Mouse (Mus musculus) brown adipose tissue, adult 24 weeks (tissue): Measurements from ENCODE around the gene Sirt4. TPM values are rescaled to one million over a fixed set of nuclear protein-coding genes. Genes with fewer than 3 reads are reported as not detected.
A peak's percentile ranks its signal among the peaks of the same experiment; 100 is the strongest.
"Not testable (repeated sequence)": the region's sequence is repeated elsewhere in the genome, so short reads cannot be mapped to it uniquely, and the experiment has no call there.

Experiments used
- H3K27ac ChIP-seq: fragments of 200-500 bp; replicated peaks from 2 replicates; pipeline ENCODE4 v1.5.1; 2012; ENCODE audit warnings: low read depth, mild to moderate bottlenecking, low read length
- H3K4me1 ChIP-seq: fragments of 200-500 bp; 2 replicates; pipeline ENCODE4 v1.6.1; 2012; ENCODE audit warnings: low read length, mixed read lengths; ENCODE audit not compliant: control insufficient read depth, insufficient read depth, insufficient read length
- H3K4me3 ChIP-seq: fragments of 200-500 bp; 2 replicates; pipeline ENCODE4 v1.5.1; 2012; ENCODE audit warnings: low read depth, mild to moderate bottlenecking, low read length, moderate library complexity; ENCODE audit not compliant: insufficient read depth
- polyA plus RNA-seq: library from polyadenylated mRNA; stranded (reverse); fragments of >200 nt; gene quantifications from 2 replicates; pipeline ENCODE4 v1.2.4, GENCODE M21; 2012; ENCODE audit not compliant: missing spikeins, insufficient read depth, insufficient read length

Gene Sirt4
- polyA plus RNA-seq, 1 experiment, result 11.4 TPM

- Histone ChIP-seq H3K4me1 (no peaks in the 10 kb centered on the region), H3K27ac (no peak overlapping the region), H3K4me3 (no peak overlapping the region)
Observed at GRCm38 (mm10) chr5:115444130-115444529, 40.4 kb downstream of the Sirt4 start.

GRCm38 (mm10) chr5:115442663-115443062 lies 41.9 kb downstream of the Sirt4 start:
- not testable (repeated sequence) for H3K4me3 ChIP-seq, H3K4me1 ChIP-seq, H3K27ac ChIP-seq

- Histone ChIP-seq H3K27ac (no peak overlapping the region), H3K4me1 (no peaks in the 10 kb centered on the region), H3K4me3 (no peak overlapping the region)
Observed at GRCm38 (mm10) chr5:115441205-115441849, 43.2 kb downstream of the Sirt4 start.

DNA sequence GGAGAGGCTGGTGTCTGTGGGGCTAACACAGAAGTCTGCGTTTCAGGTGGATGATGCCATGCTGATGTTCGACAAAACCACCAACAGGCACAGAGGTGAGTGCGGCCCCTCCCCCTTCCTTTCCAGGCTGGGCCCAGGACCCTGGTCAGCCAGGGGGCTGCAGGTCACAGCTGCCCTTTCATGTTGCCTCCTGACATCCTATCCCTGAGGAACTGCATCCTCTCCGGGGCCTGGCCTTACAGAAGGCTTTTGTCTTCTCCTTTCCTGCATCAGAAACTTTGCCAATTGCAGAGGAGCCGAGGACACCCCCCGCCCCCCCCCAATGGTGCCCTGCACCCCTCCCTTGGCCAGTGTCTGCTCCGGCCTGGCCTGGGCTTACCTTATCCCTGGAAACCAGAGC lies 45.9 kb downstream of the Sirt4 start:
- Histone ChIP-seq H3K27ac (no peak overlapping the region), H3K4me1 (no peaks in the 10 kb centered on the region), H3K4me3 (no peak overlapping the region)

DNA sequence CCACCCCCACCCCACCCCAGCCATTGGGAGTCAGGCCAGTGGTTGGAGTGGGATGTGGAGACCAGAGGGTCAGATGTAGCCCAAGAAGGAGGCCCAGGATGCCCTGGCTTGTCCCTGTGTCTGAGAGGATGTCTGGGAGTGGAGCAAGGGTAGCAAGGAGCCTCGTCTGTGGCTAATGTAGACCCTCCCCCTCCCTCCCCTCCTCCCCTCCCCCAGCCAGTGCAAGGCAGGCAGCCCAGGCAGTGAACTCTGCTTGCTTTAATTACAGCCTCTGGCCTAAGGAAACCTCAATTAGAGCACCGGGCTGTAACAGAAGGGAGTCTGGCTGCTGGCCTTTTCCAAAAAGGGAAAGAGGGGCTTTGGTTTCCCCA lies 46.6 kb downstream of the Sirt4 start:
- Histone ChIP-seq H3K27ac (no peak overlapping the region), H3K4me1 (no peaks in the 10 kb centered on the region), H3K4me3 (no peak overlapping the region)

GRCm38 (mm10) chr5:115437242-115437944 lies 47.1 kb downstream of the Sirt4 start:
- H3K4me1 ChIP-seq, result no peaks in the 10 kb centered on the region
- no peak overlapping the region for H3K27ac ChIP-seq

GRCm38 (mm10) chr5:115436421-115437124 lies 48.0 kb downstream of the Sirt4 start:
- H3K4me1 ChIP-seq, result no peaks in the 10 kb centered on the region
- H3K4me3 ChIP-seq, result peak overlapping the region; percentile 28; the same call in 1 of the 2 replicates
- no peak overlapping the region for H3K27ac ChIP-seq

More at GRCm38 (mm10) chr5:115437242-115437944, 47.1 kb downstream of the Sirt4 start:
- H3K4me3 ChIP-seq, result no peak overlapping the region

- Histone ChIP-seq H3K27ac (no peak overlapping the region), H3K4me1 (no peaks in the 10 kb centered on the region), H3K4me3 (peak overlapping the region; percentile 28; the same call in 1 of the 2 replicates)
Observed at GRCm38 (mm10) chr5:115435755-115436379, 48.7 kb downstream of the Sirt4 start.

DNA sequence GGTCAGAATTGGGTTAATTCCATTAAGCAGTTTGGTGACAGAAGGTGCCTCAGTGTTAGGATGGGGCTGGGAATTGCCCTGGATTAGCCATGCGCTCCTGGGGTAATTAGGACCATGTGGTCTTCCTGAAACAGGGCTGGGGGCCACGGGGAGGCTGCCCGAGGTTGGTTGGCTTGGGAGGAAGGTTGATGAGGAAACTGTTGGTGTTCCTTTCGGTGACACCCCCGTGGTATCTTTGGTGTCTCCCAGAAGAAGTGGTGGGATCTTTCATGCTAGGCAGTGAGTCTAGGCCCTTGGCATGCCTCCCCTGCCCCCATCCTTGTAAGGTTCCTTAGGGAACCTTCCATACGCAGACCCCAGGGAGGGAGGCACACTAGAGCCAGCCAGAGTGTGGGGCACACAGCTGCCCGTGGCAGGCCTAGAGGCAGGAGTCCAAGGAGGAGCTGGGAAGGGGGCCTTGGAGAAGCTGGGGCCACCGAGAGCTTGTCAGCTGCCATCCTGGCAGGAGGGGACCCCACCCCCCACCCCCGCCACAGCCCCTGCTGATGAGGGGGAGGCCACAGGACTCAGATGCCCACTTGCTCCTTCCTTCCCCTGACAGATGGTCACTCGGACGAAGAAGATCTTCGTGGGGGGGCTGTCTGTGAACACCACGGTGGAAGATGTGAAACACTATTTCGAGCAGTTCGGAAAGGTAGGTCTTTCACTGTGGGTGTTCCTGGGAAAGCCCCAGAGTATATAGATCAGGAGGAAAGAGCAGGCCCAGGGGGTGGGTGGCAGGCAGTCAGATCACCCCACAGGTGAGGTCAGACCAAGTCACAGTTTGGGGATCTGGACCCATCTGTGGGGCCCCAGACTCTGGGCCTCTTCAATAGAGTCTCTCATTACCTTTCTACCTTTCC lies 49.4 kb downstream of the Sirt4 start:
- Histone ChIP-seq H3K27ac (no peak overlapping the region), H3K4me1 (no peaks in the 10 kb centered on the region)

DNA sequence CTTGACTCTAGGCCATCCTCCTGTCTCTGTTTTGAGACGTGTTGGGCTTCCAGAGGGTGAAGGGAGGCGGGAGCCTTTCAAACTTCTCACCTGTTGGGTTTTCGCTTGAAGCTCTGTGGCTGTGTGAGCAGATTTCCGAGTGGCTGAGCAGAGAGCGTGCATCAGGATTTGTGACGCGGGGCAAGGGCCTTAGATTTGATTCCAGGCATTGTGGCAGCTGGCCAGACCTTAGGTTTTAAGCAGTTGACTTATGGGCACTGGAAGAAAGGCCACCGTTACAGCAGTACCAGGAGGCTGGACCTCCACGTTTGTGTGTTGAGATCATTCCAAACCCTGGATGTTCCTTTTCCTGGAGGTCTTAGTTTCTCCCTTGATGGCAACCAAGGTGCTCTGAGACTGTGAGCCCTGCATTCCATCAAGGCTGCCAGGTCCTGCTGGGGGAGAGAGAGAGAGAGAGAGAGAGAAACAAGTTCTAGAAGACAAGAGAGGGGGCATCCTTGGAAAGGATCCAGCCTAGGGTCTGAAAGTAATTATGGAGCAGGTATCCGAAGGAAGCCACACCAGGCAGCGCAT lies 50.2 kb downstream of the Sirt4 start:
- Histone ChIP-seq H3K4me3 (no peak overlapping the region), H3K27ac (no peak overlapping the region), H3K4me1 (no peaks in the 10 kb centered on the region)

More for the DNA sequence above, 49.4 kb downstream of the Sirt4 start:
- no peak overlapping the region for H3K4me3 ChIP-seq

GRCm38 (mm10) chr5:115433191-115433590 lies 51.3 kb downstream of the Sirt4 start:
- Histone ChIP-seq H3K27ac (no peak overlapping the region), H3K4me3 (no peak overlapping the region), H3K4me1 (no peaks in the 10 kb centered on the region)

DNA sequence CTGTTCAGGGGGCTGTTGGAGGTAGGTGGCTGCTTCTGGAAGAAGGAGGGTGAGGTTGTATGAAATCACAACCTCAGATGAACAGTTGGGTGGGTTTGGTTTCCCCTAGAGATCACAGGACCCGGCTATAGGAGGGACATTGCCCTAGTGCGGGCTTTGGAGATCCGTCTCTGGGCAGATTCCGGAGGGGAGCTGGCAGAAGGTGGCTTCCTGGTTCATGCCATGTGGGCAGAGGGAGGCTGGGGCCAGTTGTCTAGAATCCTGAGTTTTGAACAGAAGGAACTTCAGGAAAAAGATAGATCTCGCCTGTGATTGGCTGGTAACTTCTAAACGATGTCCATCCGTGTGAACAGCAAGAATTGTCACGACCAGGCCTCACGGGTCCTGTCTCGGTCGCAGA lies 52.1 kb downstream of the Sirt4 start:
- H3K4me1 ChIP-seq, result no peaks in the 10 kb centered on the region
- no peak overlapping the region for H3K4me3 ChIP-seq
- no peak overlapping the region for H3K27ac ChIP-seq

- H3K27ac ChIP-seq, result no peak overlapping the region
- no peak overlapping the region for H3K4me3 ChIP-seq
- no peaks in the 10 kb centered on the region for H3K4me1 ChIP-seq
Observed at GRCm38 (mm10) chr5:115431898-115432259, 52.6 kb downstream of the Sirt4 start.
